Mouse (Mus musculus) bone marrow, adult 2 months (tissue): Measurements from ENCODE around the gene Hnmt.

Experiments used
- CTCF ChIP-seq: fragments of 200-500 bp; IDR thresholded peaks from 2 replicates; pipeline ENCODE4 v1.5.1; 2011; ENCODE audit warnings: low read length, control low read depth; ENCODE audit not compliant: control insufficient read depth, insufficient read depth
- POLR2A ChIP-seq: fragments of 200-500 bp; IDR thresholded peaks from 2 replicates; pipeline ENCODE4 v1.6.1; 2011; ENCODE audit warnings: low read depth, mild to moderate bottlenecking, control low read depth, low read length, borderline replicate concordance; ENCODE audit not compliant: control insufficient read depth

- TF ChIP-seq CTCF: no peak
- no peak for TF ChIP-seq POLR2A
Observed at GRCm38 (mm10) chr2:24014957-24015356, 34.2 kb downstream of the Hnmt start.
